Mouse (Mus musculus) spleen, adult 2 months (tissue): ENCODE data around the gene Cep170. TPM values are rescaled to one million over a fixed set of nuclear protein-coding genes. Genes with fewer than 3 reads are reported as not detected.

ENCODE experiments used
- DNase-seq, 2 experiments: peaks; one replicate each; pipeline versions ENCODE4 v3.0.0 to v3.0.0-alpha.2; 2012 to 2021; ENCODE audit warnings: low spot score in 2 of 2, low read depth in 1 of 2
- H3K27ac ChIP-seq: fragments of 200-500 bp; 2 replicates; pipeline ENCODE4 v1.5.1; 2012; ENCODE audit warnings: low read length, inconsistent platforms; ENCODE audit not compliant: insufficient read depth
- H3K27me3 ChIP-seq: fragments of 200-500 bp; 2 replicates; pipeline ENCODE4 v1.6.1; 2012; ENCODE audit warnings: mild to moderate bottlenecking, moderate library complexity, low read length, inconsistent platforms; ENCODE audit not compliant: control insufficient read depth, insufficient read depth
- H3K36me3 ChIP-seq: fragments of 200-500 bp; 2 replicates; pipeline ENCODE4 v1.6.1; 2012; ENCODE audit warnings: mild to moderate bottlenecking, low read length, inconsistent platforms; ENCODE audit not compliant: control insufficient read depth, insufficient read depth
- H3K4me1 ChIP-seq: fragments of 200-500 bp; 2 replicates; pipeline ENCODE4 v1.6.1; 2011; ENCODE audit warnings: inconsistent platforms; ENCODE audit not compliant: control insufficient read depth, insufficient read depth, insufficient read length
- H3K4me3 ChIP-seq: fragments of 200-500 bp; 2 replicates; pipeline ENCODE4 v1.5.1; 2011; ENCODE audit warnings: mild to moderate bottlenecking, inconsistent platforms; ENCODE audit not compliant: insufficient read depth, insufficient read length; ENCODE audit errors: extremely low read depth
- CTCF ChIP-seq: fragments of 200-500 bp; IDR thresholded peaks from 2 replicates; pipeline ENCODE4 v1.5.1; 2011; ENCODE audit warnings: mild to moderate bottlenecking, inconsistent platforms; ENCODE audit not compliant: insufficient read depth, insufficient read length, insufficient replicate concordance; ENCODE audit errors: extremely low read depth
- POLR2A ChIP-seq: fragments of 200-500 bp; IDR thresholded peaks from 2 replicates; pipeline ENCODE4 v1.6.1; 2011; ENCODE audit warnings: low read depth, low read length, inconsistent platforms
- WGBS: fragments of 180-500 bp; shearing (Covaris S2); methylation state at CpG from one replicate; pipeline ENCODE4 v1.1.7; 2018; 5-methylcytosine and 5-hydroxymethylcytosine counted together
- polyA plus RNA-seq: library from polyadenylated mRNA; depleted of rRNA; stranded (reverse); fragments of >200 nt; gene quantifications from 2 replicates; pipeline ENCODE4 v1.2.3, GENCODE M21; 2012

The Cep170 gene
- polyA plus RNA-seq, 1 experiment = 4.8 TPM

DNA sequence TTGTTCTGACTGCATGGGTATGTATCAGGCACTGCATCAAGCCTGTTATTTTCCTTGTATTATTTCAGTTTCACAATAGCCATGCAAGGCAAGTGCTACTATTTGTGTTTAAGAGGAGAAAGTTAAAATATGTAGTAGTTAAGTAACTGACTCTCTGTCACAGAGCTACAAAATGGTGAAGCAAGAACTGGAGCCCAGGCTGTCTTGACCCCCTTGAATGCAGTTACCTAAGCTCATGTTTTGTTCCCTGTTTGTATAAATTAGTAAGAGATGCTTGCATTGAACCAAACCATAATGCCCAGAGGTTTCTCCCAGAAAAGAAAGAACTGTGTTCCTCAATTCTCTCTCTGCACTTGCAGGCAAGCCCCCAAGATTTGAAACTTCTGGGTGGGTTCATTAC, 19.4 kb upstream of the Cep170 start:
- Histone ChIP-seq H3K27ac (no peak overlapping the region), H3K4me3 (no peak overlapping the region)
- TF ChIP-seq CTCF (no peak), POLR2A (no peak)

DNA sequence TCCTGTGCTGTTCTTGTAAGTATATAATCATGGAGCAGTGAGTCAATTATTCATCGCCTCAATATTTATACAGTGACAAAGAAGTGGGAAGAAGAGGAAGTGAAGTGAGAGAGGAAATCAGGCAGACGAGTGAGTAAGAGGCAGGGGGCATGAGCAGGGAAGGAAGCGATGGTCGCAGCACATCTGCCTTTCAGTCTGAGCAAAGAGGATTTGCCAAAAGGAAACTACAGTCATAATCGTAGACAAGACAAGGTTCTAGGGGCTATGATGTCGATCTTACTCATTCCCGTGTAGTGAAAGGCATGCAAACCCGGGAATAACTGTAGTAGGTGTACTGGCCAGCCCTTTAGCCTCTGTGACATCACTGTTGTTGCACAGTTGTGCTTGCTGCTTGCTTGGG, 18.7 kb upstream of the Cep170 start:
- Histone ChIP-seq H3K4me1 (peaks cover 10% of the 10 kb centered on the region), H3K36me3 (no peaks in the 10 kb centered on the region), H3K27ac (peak overlapping the region; percentile 9; the same call in 1 of the 2 replicates), H3K4me3 (no peak overlapping the region), H3K27me3 (no peaks in the 10 kb centered on the region)
- DNase-seq = no peak
- no peak for TF ChIP-seq POLR2A
- 24% methylated on average over 8 of the region's 8 CpGs for WGBS

More for the DNA sequence above, 19.4 kb upstream of the Cep170 start:
- H3K36me3 ChIP-seq = no peaks in the 10 kb centered on the region
- peaks cover 7% of the 10 kb centered on the region for H3K4me1 ChIP-seq
- H3K27me3 ChIP-seq = no peaks in the 10 kb centered on the region
- no peak for DNase-seq

DNA sequence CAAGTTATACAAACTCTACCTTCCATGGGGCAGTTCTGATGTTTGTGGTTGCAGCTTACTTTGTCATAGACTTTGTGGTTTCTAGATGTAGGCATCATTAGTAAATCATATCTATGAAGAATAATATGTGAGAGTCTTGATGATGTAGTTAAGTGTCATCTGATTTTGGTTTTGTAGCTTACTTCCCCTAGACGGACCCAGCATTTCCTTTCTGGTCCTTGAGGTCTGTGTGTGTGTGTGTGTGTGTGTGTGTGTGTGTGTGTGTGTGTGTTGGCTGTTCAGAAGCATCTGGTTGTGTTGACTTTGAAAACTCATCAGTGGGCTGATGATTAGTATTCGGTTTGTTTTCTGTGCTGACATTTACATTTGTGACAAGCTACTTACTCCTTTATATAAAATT, 18.2 kb upstream of the Cep170 start:
- no peak for DNase-seq
- no peaks in the 10 kb centered on the region for H3K36me3 ChIP-seq
- H3K4me3 ChIP-seq = no peak overlapping the region
- H3K27me3 ChIP-seq = no peaks in the 10 kb centered on the region
- no peak overlapping the region for H3K27ac ChIP-seq
- peaks cover 15% of the 10 kb centered on the region for H3K4me1 ChIP-seq
- 43% methylated on average over 2 of the region's 2 CpGs for WGBS
- no peak for TF ChIP-seq CTCF

DNA sequence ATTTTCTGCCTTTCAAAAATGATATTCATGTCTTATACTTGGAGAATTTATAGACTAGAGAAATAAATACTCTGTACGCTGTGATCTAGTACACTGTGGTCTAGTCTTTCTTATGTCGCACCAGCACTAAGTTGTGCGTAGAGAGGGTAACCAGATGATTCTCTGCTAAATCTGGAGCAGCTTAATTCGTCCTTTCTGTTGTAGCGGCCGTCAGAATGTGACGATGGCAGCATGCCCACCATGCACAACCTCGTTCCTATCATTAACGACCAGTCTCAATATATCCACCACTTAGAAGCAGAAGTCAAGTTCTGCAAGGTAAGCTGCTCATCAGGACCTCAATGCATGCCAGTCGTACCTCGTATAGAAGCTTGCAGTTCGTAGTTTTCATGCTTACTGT, 14.8 kb upstream of the Cep170 start:
- no peak for TF ChIP-seq CTCF
- no peak for TF ChIP-seq POLR2A
- peaks cover 20% of the 10 kb centered on the region for H3K4me1 ChIP-seq
- no peak overlapping the region for H3K4me3 ChIP-seq
- WGBS = 93% methylated on average over 12 of the region's 12 CpGs
- no peak overlapping the region for H3K27ac ChIP-seq
- H3K36me3 ChIP-seq = no peaks in the 10 kb centered on the region
- H3K27me3 ChIP-seq = no peaks in the 10 kb centered on the region
- DNase-seq = no peak

DNA sequence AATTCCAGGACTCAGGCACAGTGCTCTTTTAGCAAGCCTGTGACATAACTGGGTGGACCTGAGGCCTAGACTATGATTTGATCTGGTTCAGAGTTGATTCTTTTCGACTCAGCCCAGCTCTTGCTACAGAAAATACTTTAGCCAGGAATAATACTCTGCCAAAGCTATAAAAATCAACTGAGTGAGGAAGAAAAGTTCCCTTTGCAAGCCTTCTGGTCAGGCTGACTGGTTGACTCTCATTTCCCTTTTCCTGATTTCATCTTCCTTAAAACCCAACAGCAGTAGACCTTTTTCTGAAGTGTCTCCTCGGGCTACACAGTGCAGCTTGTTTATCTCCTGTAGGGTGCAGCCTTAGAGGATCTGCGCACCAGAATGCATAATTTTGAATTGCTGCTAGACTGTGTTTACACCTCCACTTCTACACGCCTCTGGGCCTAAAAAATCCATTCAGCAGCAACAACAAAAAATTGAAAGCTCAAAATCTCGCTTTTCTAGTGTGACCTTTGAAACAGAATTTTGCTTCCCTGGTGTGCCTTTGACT, 14.1 kb upstream of the Cep170 start:
- no peaks in the 10 kb centered on the region for H3K27me3 ChIP-seq
- no peaks in the 10 kb centered on the region for H3K36me3 ChIP-seq
- H3K4me1 ChIP-seq = peaks cover 21% of the 10 kb centered on the region
- H3K4me3 ChIP-seq = no peak overlapping the region
- peak overlapping the region; percentile 23; the same call in 1 of the 2 replicates for H3K27ac ChIP-seq
- 50% methylated on average over 5 of the region's 5 CpGs for WGBS
- TF ChIP-seq CTCF (no peak), POLR2A (no peak)
- no peak for DNase-seq

DNA sequence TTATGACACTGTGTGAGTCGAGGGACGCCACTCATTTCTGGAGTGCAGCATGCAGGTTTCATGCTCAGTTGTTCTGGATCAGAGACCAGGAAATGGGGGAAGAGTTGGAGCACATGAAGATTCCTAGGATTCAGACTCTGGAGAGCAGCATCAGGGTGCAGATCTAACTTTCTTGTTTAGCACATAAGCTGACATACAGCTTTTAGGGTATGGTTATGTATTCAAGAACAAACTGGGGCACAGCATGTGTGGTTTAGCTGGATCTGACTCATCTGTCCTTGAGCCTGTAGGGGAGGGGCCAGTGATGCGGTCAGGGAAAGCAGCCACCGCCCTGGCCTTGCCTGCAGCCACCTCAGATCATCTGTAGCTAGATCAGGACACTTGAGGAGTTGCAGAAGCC, 13.5 kb upstream of the Cep170 start:
- Histone ChIP-seq H3K27me3 (no peaks in the 10 kb centered on the region), H3K4me3 (no peak overlapping the region), H3K4me1 (peaks cover 17% of the 10 kb centered on the region), H3K36me3 (no peaks in the 10 kb centered on the region), H3K27ac (peak overlapping the region; percentile 23)
- no peak for TF ChIP-seq CTCF
- no peak for TF ChIP-seq POLR2A
- 74% methylated on average over 4 of the region's 4 CpGs for WGBS
- DNase-seq = no peak

DNA sequence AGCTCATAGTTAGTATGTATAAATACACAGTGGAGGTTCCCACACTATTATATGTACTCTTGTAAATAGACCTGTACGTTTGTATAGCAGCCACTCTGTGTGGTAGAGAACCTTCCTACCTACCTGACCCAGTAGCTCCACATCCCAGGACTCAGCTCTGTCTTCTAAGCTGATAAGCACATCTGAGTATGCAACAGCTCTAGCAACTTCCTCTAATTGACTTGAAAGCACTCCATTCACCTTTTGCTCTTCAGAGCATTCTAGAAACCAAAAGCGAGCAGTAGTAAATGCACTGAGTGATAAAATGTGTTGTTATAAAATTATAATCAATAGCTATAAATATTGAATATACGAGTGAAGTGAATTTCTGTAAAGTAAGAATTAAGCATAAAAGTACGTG, 13.1 kb upstream of the Cep170 start:
- H3K4me3 ChIP-seq = no peak overlapping the region
- peak overlapping the region; percentile 23 for H3K27ac ChIP-seq
- no peaks in the 10 kb centered on the region for H3K36me3 ChIP-seq
- no peak for DNase-seq
- peaks cover 17% of the 10 kb centered on the region for H3K4me1 ChIP-seq
- WGBS = 78% methylated on average over 4 of the region's 4 CpGs
- H3K27me3 ChIP-seq = no peaks in the 10 kb centered on the region
- no peak for TF ChIP-seq POLR2A
- no peak for TF ChIP-seq CTCF

DNA sequence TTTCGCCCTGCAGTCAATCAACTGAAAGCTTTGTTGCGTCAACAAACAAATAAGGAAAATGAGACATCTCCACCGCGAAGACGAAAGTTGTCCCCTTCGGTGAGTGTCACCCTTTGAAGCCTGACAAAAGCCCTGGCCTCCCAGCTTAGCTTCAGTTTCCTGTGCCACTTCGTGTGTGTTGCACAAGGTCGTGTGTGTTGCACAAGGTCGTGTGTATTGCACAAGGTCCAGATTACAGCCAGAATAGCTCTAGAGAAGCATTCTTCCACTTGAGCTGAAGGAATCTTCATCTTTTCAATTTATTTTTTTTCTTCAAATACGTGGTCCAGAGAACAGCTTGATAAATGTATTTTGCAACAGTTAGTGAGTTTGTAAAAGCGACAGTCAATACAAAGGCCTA, 12.3 kb upstream of the Cep170 start:
- H3K4me1 ChIP-seq = peaks cover 17% of the 10 kb centered on the region
- WGBS = 77% methylated on average over 11 of the region's 11 CpGs
- H3K4me3 ChIP-seq = no peak overlapping the region
- no peak for TF ChIP-seq CTCF
- TF ChIP-seq POLR2A = no peak
- no peaks in the 10 kb centered on the region for H3K27me3 ChIP-seq
- H3K27ac ChIP-seq = no peak overlapping the region
- no peaks in the 10 kb centered on the region for H3K36me3 ChIP-seq
- no peak for DNase-seq
